Mouse (Mus musculus) small intestine, adult 2 months (tissue): ENCODE data around the gene Ep400.

Source experiments
- CTCF ChIP-seq: fragments of 200-500 bp; IDR thresholded peaks from 2 replicates; pipeline ENCODE4 v1.5.1; 2012; ENCODE audit warnings: low read depth, mild to moderate bottlenecking, control low read depth, inconsistent platforms, low read length, moderate library complexity, mixed read lengths; ENCODE audit not compliant: insufficient replicate concordance, insufficient read length; ENCODE audit errors: extremely low read depth
- POLR2A ChIP-seq: fragments of 200-500 bp; IDR thresholded peaks from 2 replicates; pipeline ENCODE4 v1.6.1; 2012; ENCODE audit warnings: low read depth, mild to moderate bottlenecking, control low read depth, inconsistent platforms, low read length, moderate library complexity

- no peak for TF ChIP-seq CTCF
- TF ChIP-seq POLR2A, result no peak
Observed at GRCm38 (mm10) chr5:110646377-110646776, 124.1 kb downstream of the Ep400 start.
